Mouse (Mus musculus) kidney, embryonic 15.5 days (tissue): ENCODE measurements around the gene Gna12. TPM values are rescaled to one million over a fixed set of nuclear protein-coding genes. Genes with fewer than 3 reads are reported as not detected.

Source experiments
- ATAC-seq: fragments of 200-750 bp; cut with Nextera tagmentation; replicated peaks from 2 replicates; pipeline ENCODE4 v1.8.0; 2017; ENCODE audit warnings: moderate TSS enrichment; ENCODE audit not compliant: low FRiP score
- H3K27ac ChIP-seq: fragments of 300-500 bp; sonication (generic); 2 replicates; pipeline ENCODE4 v1.5.1; 2015; ENCODE audit warnings: mild to moderate bottlenecking, inconsistent platforms
- H3K27me3 ChIP-seq: fragments of 300-500 bp; sonication (generic); 2 replicates; pipeline ENCODE4 v1.6.1; 2015; ENCODE audit warnings: inconsistent platforms
- H3K36me3 ChIP-seq: fragments of 300-500 bp; sonication (generic); 2 replicates; pipeline ENCODE4 v1.6.1; 2015; ENCODE audit warnings: inconsistent platforms
- H3K4me1 ChIP-seq: fragments of 300-500 bp; sonication (generic); 2 replicates; pipeline ENCODE4 v1.6.1; 2015; ENCODE audit warnings: inconsistent platforms
- H3K4me2 ChIP-seq: fragments of 300-500 bp; sonication (generic); 2 replicates; pipeline ENCODE4 v1.6.1; 2015; ENCODE audit warnings: moderate library complexity, mild to moderate bottlenecking, inconsistent platforms
- H3K4me3 ChIP-seq: fragments of 300-500 bp; sonication (generic); replicated peaks from 2 replicates; pipeline ENCODE4 v1.5.1; 2015; ENCODE audit warnings: mild to moderate bottlenecking, inconsistent platforms
- H3K9ac ChIP-seq: fragments of 300-500 bp; sonication (generic); 2 replicates; pipeline ENCODE4 v1.6.1; 2015; ENCODE audit warnings: mild to moderate bottlenecking, inconsistent platforms
- H3K9me3 ChIP-seq: fragments of 300-500 bp; sonication (generic); replicated peaks from 2 replicates; pipeline ENCODE4 v1.6.1; 2016; ENCODE audit warnings: inconsistent platforms
- WGBS: fragments of 180-500 bp; shearing (Covaris S2); methylation state at CpG from one replicate; pipeline ENCODE4 v1.1.7; 2015; ENCODE audit warnings: mixed read lengths; 5-methylcytosine and 5-hydroxymethylcytosine counted together
- polyA plus RNA-seq: library from polyadenylated mRNA; unstranded; fragments of >200 nt; fragmentation: Nextera tagmentation; extraction: Ambion mirVana; gene quantifications from 2 replicates; pipeline ENCODE4 v1.2.1, GENCODE M21; 2015

The Gna12 gene
- polyA plus RNA-seq, 1 experiment from 2014 or later = 16.1 TPM

GRCm38 (mm10) chr5:140854700-140855099 is 24.5 kb upstream of the Gna12 start:
- Histone ChIP-seq H3K9me3 (no peaks in the 10 kb centered on the region), H3K27ac (no peak overlapping the region), H3K4me3 (no peak overlapping the region), H3K27me3 (0 out of 2 replicates have a peak, but pooled peaks cover under 1% of the 10 kb centered on the region), H3K9ac (no peak overlapping the region), H3K4me2 (no peak overlapping the region), H3K4me1 (peaks cover 30% of the 10 kb centered on the region), H3K36me3 (no peaks in the 10 kb centered on the region)
- no peak for ATAC-seq
- 74% methylated on average over 4 of the region's 4 CpGs for WGBS

GRCm38 (mm10) chr5:140853723-140854122 is 23.5 kb upstream of the Gna12 start:
- 66% methylated on average over 5 of the region's 5 CpGs for WGBS
- Histone ChIP-seq H3K4me1 (peaks cover 30% of the 10 kb centered on the region), H3K36me3 (no peaks in the 10 kb centered on the region), H3K4me3 (no peak overlapping the region), H3K4me2 (no peak overlapping the region), H3K27me3 (0 out of 2 replicates have a peak, but pooled peaks cover 4% of the 10 kb centered on the region), H3K9me3 (no peaks in the 10 kb centered on the region), H3K27ac (no peak overlapping the region), H3K9ac (no peak overlapping the region)
- no peak for ATAC-seq

GRCm38 (mm10) chr5:140852435-140852996 is 22.3 kb upstream of the Gna12 start:
- H3K9ac ChIP-seq = no peak overlapping the region
- no peak overlapping the region for H3K4me2 ChIP-seq
- no peaks in the 10 kb centered on the region for H3K9me3 ChIP-seq
- peaks cover 30% of the 10 kb centered on the region for H3K4me1 ChIP-seq
- no peaks in the 10 kb centered on the region for H3K36me3 ChIP-seq
- H3K4me3 ChIP-seq = no peak overlapping the region
- peak; percentile 84 for ATAC-seq
- 0 out of 2 replicates have a peak, but pooled peaks cover 4% of the 10 kb centered on the region for H3K27me3 ChIP-seq
- H3K27ac ChIP-seq = 0 out of 2 replicates have a peak overlapping the region, but pooled peaks have one; percentile 9
- WGBS = 34% methylated on average over 12 of the region's 12 CpGs

- no peaks in the 10 kb centered on the region for H3K4me1 ChIP-seq
- H3K36me3 ChIP-seq = no peaks in the 10 kb centered on the region
- ATAC-seq = 0 out of 2 replicates have a peak, but pooled peaks have one; percentile 36
- H3K9me3 ChIP-seq = no peaks in the 10 kb centered on the region
- no peak overlapping the region for H3K9ac ChIP-seq
- H3K4me2 ChIP-seq = no peak overlapping the region
- 13% methylated on average over 5 of the region's 5 CpGs for WGBS
- H3K27ac ChIP-seq = no peak overlapping the region
- H3K27me3 ChIP-seq = 0 out of 2 replicates have a peak, but pooled peaks cover 9% of the 10 kb centered on the region
- no peak overlapping the region for H3K4me3 ChIP-seq
Measured at GRCm38 (mm10) chr5:140847300-140847729, 17.1 kb upstream of the Gna12 start.

GRCm38 (mm10) chr5:140841942-140842341 is 11.7 kb upstream of the Gna12 start:
- 0 out of 2 replicates have a peak, but pooled peaks cover 5% of the 10 kb centered on the region for H3K27me3 ChIP-seq
- no peaks in the 10 kb centered on the region for H3K9me3 ChIP-seq

GRCm38 (mm10) chr5:140831064-140831431 is 817 bp upstream of the Gna12 start:
- no peaks in the 10 kb centered on the region for H3K36me3 ChIP-seq
- no peak overlapping the region for H3K9ac ChIP-seq
- WGBS = 79% methylated on average over 8 of the region's 8 CpGs
- ATAC-seq = no peak
- no peaks in the 10 kb centered on the region for H3K9me3 ChIP-seq
- peak overlapping the region; percentile 31 for H3K4me3 ChIP-seq
- peaks cover 37% of the 10 kb centered on the region for H3K4me1 ChIP-seq
- H3K27ac ChIP-seq = no peak overlapping the region
- peak overlapping the region; percentile 56 for H3K4me2 ChIP-seq
- H3K27me3 ChIP-seq = no peaks in the 10 kb centered on the region

More at GRCm38 (mm10) chr5:140841942-140842341, 11.7 kb upstream of the Gna12 start:
- WGBS = 80% methylated on average over 4 of the region's 4 CpGs
- no peak overlapping the region for H3K4me2 ChIP-seq
- no peak overlapping the region for H3K27ac ChIP-seq
- no peak overlapping the region for H3K9ac ChIP-seq
- H3K4me3 ChIP-seq = no peak overlapping the region
- H3K4me1 ChIP-seq = no peaks in the 10 kb centered on the region
- no peak for ATAC-seq
- no peaks in the 10 kb centered on the region for H3K36me3 ChIP-seq

GRCm38 (mm10) chr5:140829911-140830294 is 328 bp downstream of the Gna12 start:
- H3K27ac ChIP-seq = peak overlapping the region; percentile 81
- H3K4me2 ChIP-seq = peak overlapping the region; percentile 93
- under 1% methylated on average over 43 of the region's 58 CpGs for WGBS
- H3K9me3 ChIP-seq = no peaks in the 10 kb centered on the region
- H3K27me3 ChIP-seq = no peaks in the 10 kb centered on the region
- peak overlapping the region; percentile 86 for H3K9ac ChIP-seq
- no peak; the same call in 1 of the 2 replicates for ATAC-seq
- H3K36me3 ChIP-seq = no peaks in the 10 kb centered on the region
- peak overlapping the region; percentile 76 for H3K4me3 ChIP-seq
- H3K4me1 ChIP-seq = peaks cover 37% of the 10 kb centered on the region

GRCm38 (mm10) chr5:140829081-140829910 is 935 bp downstream of the Gna12 start:
- ATAC-seq = 0 out of 2 replicates have a peak, but pooled peaks have one; percentile 5
- 33% methylated on average over 18 of the region's 18 CpGs for WGBS
- peak overlapping the region; percentile 81 for H3K27ac ChIP-seq

GRCm38 (mm10) chr5:140828363-140828762 is 1.9 kb downstream of the Gna12 start:
- Histone ChIP-seq H3K4me1 (peaks cover 37% of the 10 kb centered on the region), H3K36me3 (no peaks in the 10 kb centered on the region; the same call in 1 of the 2 replicates), H3K4me2 (peak overlapping the region; percentile 93), H3K27me3 (no peaks in the 10 kb centered on the region), H3K27ac (peak overlapping the region; percentile 41), H3K4me3 (peak overlapping the region; percentile 76), H3K9ac (no peak overlapping the region), H3K9me3 (no peaks in the 10 kb centered on the region)
- WGBS = 66% methylated on average over 2 of the region's 2 CpGs
- no peak for ATAC-seq

More at GRCm38 (mm10) chr5:140829081-140829910, 935 bp downstream of the Gna12 start:
- Histone ChIP-seq H3K9me3 (no peaks in the 10 kb centered on the region), H3K4me3 (peak overlapping the region; percentile 76), H3K4me1 (peaks cover 37% of the 10 kb centered on the region), H3K4me2 (peak overlapping the region; percentile 93), H3K9ac (peak overlapping the region; percentile 86), H3K36me3 (no peaks in the 10 kb centered on the region; the same call in 1 of the 2 replicates), H3K27me3 (no peaks in the 10 kb centered on the region)

- H3K4me2 ChIP-seq = peak overlapping the region; percentile 93
- 41% methylated on average over 8 of the region's 8 CpGs for WGBS
- peak overlapping the region; percentile 41 for H3K27ac ChIP-seq
- H3K9me3 ChIP-seq = no peaks in the 10 kb centered on the region
- no peak for ATAC-seq
- H3K4me1 ChIP-seq = peaks cover 37% of the 10 kb centered on the region
- no peaks in the 10 kb centered on the region for H3K27me3 ChIP-seq
- H3K36me3 ChIP-seq = no peaks in the 10 kb centered on the region; the same call in 1 of the 2 replicates
- H3K4me3 ChIP-seq = peak overlapping the region; percentile 76; the same call in 1 of the 2 replicates
- H3K9ac ChIP-seq = no peak overlapping the region
Measured at GRCm38 (mm10) chr5:140827896-140828295, 2.3 kb downstream of the Gna12 start.

- Histone ChIP-seq H3K4me3 (peak overlapping the region; percentile 76; the same call in 1 of the 2 replicates), H3K4me1 (peaks cover 37% of the 10 kb centered on the region), H3K4me2 (peak overlapping the region; percentile 93), H3K36me3 (no peaks in the 10 kb centered on the region; the same call in 1 of the 2 replicates), H3K9ac (no peak overlapping the region), H3K27ac (peak overlapping the region; percentile 41), H3K27me3 (no peaks in the 10 kb centered on the region), H3K9me3 (no peaks in the 10 kb centered on the region)
- WGBS = 50% methylated on average over 2 of the region's 2 CpGs
- ATAC-seq = no peak
Measured at GRCm38 (mm10) chr5:140827413-140827812, 2.8 kb downstream of the Gna12 start.

GRCm38 (mm10) chr5:140826796-140827195 is 3.4 kb downstream of the Gna12 start:
- 52% methylated on average over 1 of the region's 1 CpGs for WGBS
- Histone ChIP-seq H3K27ac (no peak overlapping the region), H3K36me3 (no peaks in the 10 kb centered on the region; the same call in 1 of the 2 replicates), H3K4me1 (peaks cover 41% of the 10 kb centered on the region), H3K9me3 (no peaks in the 10 kb centered on the region), H3K9ac (no peak overlapping the region), H3K4me2 (0 out of 2 replicates have a peak overlapping the region, but pooled peaks have one; percentile 93), H3K27me3 (no peaks in the 10 kb centered on the region), H3K4me3 (no peak overlapping the region)
- ATAC-seq = no peak
